Mouse (Mus musculus) adrenal gland, postnatal 0 days (tissue): ENCODE results near the gene Mplkip. TPM values are rescaled to one million over a fixed set of nuclear protein-coding genes. Genes with fewer than 3 reads are reported as not detected.

Source experiments
- microRNA-seq: library from miRNA; unstranded; fragments of <30 nt; microRNA quantifications from one replicate; pipeline ENCODE4, GENCODE M21; 2016; ENCODE audit warnings: borderline replicate concordance; ENCODE audit not compliant: insufficient number of aligned reads
- polyA plus RNA-seq: library from polyadenylated mRNA; unstranded; fragments of >200 nt; fragmentation: Nextera tagmentation; extraction: Ambion mirVana; gene quantifications from 2 replicates; pipeline ENCODE4 v1.2.1, GENCODE M21; 2015

Gene Mplkip
- 47.8 and 80.3 TPM in 2 replicates for polyA plus RNA-seq

DNA sequence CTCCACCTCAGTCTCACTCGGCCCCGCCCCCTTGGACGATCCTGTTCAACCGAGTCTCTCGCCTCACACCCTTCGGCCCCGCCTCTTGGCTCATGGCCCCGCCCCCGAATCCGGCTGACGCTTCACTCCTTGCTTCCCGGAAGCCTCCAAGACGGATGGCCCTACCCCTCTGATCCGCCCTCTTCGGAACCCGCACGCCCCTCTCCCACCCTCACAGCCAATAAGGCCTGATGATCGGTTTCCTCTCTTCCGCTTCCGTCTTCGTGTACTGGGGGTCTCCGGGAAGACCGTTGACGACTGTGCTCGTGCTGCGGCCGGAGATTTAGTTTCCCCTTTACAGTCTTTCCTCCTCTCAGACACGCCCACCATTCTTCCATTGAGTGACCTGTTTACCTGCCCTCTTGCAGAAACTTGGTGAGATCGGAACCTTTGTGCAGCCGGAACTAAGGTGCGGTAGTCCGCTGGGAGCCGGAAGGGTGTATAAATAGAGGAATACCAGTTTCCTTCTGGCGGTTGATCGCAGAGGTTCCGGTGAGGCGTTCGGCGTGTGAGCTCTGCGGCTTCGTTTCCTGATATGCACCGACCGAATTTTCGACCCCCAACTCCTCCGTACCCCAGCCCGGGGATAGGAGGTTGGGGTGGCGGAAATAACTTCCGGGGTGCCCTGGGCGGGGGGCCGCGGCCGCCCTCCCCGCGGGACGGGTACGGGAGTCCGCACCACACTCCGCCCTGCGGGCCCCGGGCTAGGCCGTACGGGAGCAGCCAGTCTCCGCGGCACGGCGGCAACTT is at the start of gene Mplkip, which contains the start of gene Sugct:
TSS of gene Mplkip (plus strand) at position 282 of the 789 bp plus-strand sequence.
TSS of gene Sugct (minus strand) at position 643 of the 789 bp plus-strand sequence.

Small RNA genes lying within 50 kb of the gene (microRNA-seq; reads per million reads assigned to microRNA genes)
- gene Mir466i = not detected

Other genes with a start within 250 kb of the Mplkip start
- 12.4 and 17.9 TPM in 2 replicates for gene Sugct, start 361 bp downstream of the Mplkip start, polyA plus RNA-seq
- 12.6 and 15.7 TPM in 2 replicates for gene Cdk13, start 109.9 kb downstream of the Mplkip start, polyA plus RNA-seq
- 89.9 and 91.8 TPM in 2 replicates for gene Rala, start 249.0 kb downstream of the Mplkip start, polyA plus RNA-seq